Mouse (Mus musculus): ENCODE data around the gene Tns1. TPM values are rescaled to one million over a fixed set of nuclear protein-coding genes. Genes with fewer than 3 reads are reported as not detected.

The Tns1 gene
- total and polyA plus RNA-seq, 3 experiments = 0.40 to 3.6 (median 0.89) TPM

GRCm38 (mm10) chr1:74030901-74031360, 93.3 kb downstream of the Tns1 start:
- H3K9me3 ChIP-seq (replicated peaks; ENCODE audit: low read length) = no peaks in the 10 kb centered on the region
- H3K27me3 ChIP-seq (replicated peaks) = peaks cover 11% of the 10 kb centered on the region
- H3K27ac ChIP-seq (ENCODE audit: insufficient read depth, low read depth) = no peak overlapping the region
- dilution Hi-C loops (cut with MboI; ENCODE audit: extremely low pct_ligation_motif_present, extremely low pct_unique_long_range_greater_than_20kb, low sequenced_read_pairs) = no loop called here
- H3K79me2 ChIP-seq (replicated peaks; ENCODE audit: control insufficient read depth, extremely low read depth, insufficient read depth, poor library complexity, severe bottlenecking) = no peaks in the 10 kb centered on the region
- H3K9ac ChIP-seq (ENCODE audit: insufficient read depth, low read depth) = no peak overlapping the region
- TF ChIP-seq NELFE (IDR thresholded peaks at IDR 0.05; ENCODE audit: low read depth, low read length) (no peak), CHD1 (IDR thresholded peaks at IDR 0.05; ENCODE audit: low read depth, low read length) (no peak), UBTF (IDR thresholded peaks at IDR 0.05; ENCODE audit: low read depth, low read length) (no peak), SIN3A (IDR thresholded peaks at IDR 0.05; ENCODE audit: low read length) (no peak), POLR2A (IDR thresholded peaks at IDR 0.05; ENCODE audit: low read depth, low read length) (no peak), MAZ (IDR thresholded peaks at IDR 0.05; ENCODE audit: low read depth, low read length) (no peak), RAD21 (IDR thresholded peaks at IDR 0.05; ENCODE audit: low read depth, low read length) (no peak), TCF12 (IDR thresholded peaks at IDR 0.05; ENCODE audit: low read depth, low read length) (no peak), POLR2AphosphoS2 (IDR thresholded peaks at IDR 0.05; ENCODE audit: low read depth, low read length) (no peak), CTCF (conservative IDR thresholded peaks at IDR 0.05 in 1 of 2, IDR thresholded peaks at IDR 0.05 in 1 of 2; ENCODE audit: low read depth in 2 of 2, low read length in 2 of 2) (no peak), IRF4 (IDR thresholded peaks at IDR 0.05; ENCODE audit: low read depth, low read length) (no peak), USF2 (conservative IDR thresholded peaks at IDR 0.05; ENCODE audit: low read depth, low read length) (no peak), JUN (IDR thresholded peaks at IDR 0.05; ENCODE audit: insufficient read depth, low read depth, low read length) (no peak), ZNF384 (IDR thresholded peaks at IDR 0.05; ENCODE audit: low read depth, low read length) (no peak), ZMIZ1 (IDR thresholded peaks at IDR 0.05; ENCODE audit: low read depth, low read length) (no peak)
- H3K4me1 ChIP-seq (ENCODE audit: control insufficient read depth in 1 of 2, insufficient read depth in 2 of 2) = peaks cover 0 to 7% of the 10 kb centered on the region in 2 experiments; a peak in 2 of 4 replicates
- no peaks in the 10 kb centered on the region for H3K36me3 ChIP-seq (replicated peaks in 1 of 2; ENCODE audit: control insufficient read depth in 1 of 2, insufficient read depth in 1 of 2, low read length in 1 of 2)
- DNase-seq (ENCODE audit: extremely low read depth) = no peak
- in situ Hi-C loops (cut with MboI; ENCODE audit: low pct_ligation_motif_present, low pct_unique_long_range_greater_than_20kb, low sequenced_read_pairs) = no loop called here
- no peak overlapping the region for H3K4me2 ChIP-seq (ENCODE audit: insufficient read depth, low read depth, poor library complexity, severe bottlenecking)
- H3K4me3 ChIP-seq (replicated peaks in 1 of 3; ENCODE audit: low read depth in 2 of 3, low read length in 2 of 3, poor library complexity in 1 of 3) = no peak overlapping the region

GRCm38 (mm10) chr1:74030285-74030684, 94.0 kb downstream of the Tns1 start:
- no peaks in the 10 kb centered on the region for H3K36me3 ChIP-seq (replicated peaks in 1 of 2; ENCODE audit: control insufficient read depth in 1 of 2, insufficient read depth in 1 of 2, low read length in 1 of 2)
- no peak overlapping the region for H3K4me2 ChIP-seq (ENCODE audit: insufficient read depth, low read depth, poor library complexity, severe bottlenecking)
- peaks cover 9% of the 10 kb centered on the region for H3K27me3 ChIP-seq (replicated peaks)
- peaks cover 0 to 11% of the 10 kb centered on the region in 2 experiments; a peak in 2 of 4 replicates for H3K4me1 ChIP-seq (ENCODE audit: control insufficient read depth in 1 of 2, insufficient read depth in 2 of 2)
- dilution Hi-C loops (cut with MboI; ENCODE audit: extremely low pct_ligation_motif_present, extremely low pct_unique_long_range_greater_than_20kb, low sequenced_read_pairs) = no loop called here
- DNase-seq (ENCODE audit: extremely low read depth) = no peak
- H3K79me2 ChIP-seq (replicated peaks; ENCODE audit: control insufficient read depth, extremely low read depth, insufficient read depth, poor library complexity, severe bottlenecking) = no peaks in the 10 kb centered on the region
- H3K9ac ChIP-seq (ENCODE audit: insufficient read depth, low read depth) = no peak overlapping the region
- no peak overlapping the region for H3K4me3 ChIP-seq (replicated peaks in 1 of 3; ENCODE audit: low read depth in 2 of 3, low read length in 2 of 3, poor library complexity in 1 of 3)
- in situ Hi-C loops (cut with MboI; ENCODE audit: low pct_ligation_motif_present, low pct_unique_long_range_greater_than_20kb, low sequenced_read_pairs) = no loop called here
- no peaks in the 10 kb centered on the region for H3K9me3 ChIP-seq (replicated peaks; ENCODE audit: low read length)
- TF ChIP-seq CHD2 (IDR thresholded peaks at IDR 0.05; ENCODE audit: low read length) = no peak
- no peak for TF ChIP-seq RAD21 (IDR thresholded peaks at IDR 0.05; ENCODE audit: low read depth, low read length)
- TF ChIP-seq GABPA (IDR thresholded peaks at IDR 0.05; ENCODE audit: insufficient replicate concordance, low read depth, low read length) = no peak
- TF ChIP-seq NELFE (IDR thresholded peaks at IDR 0.05; ENCODE audit: low read depth, low read length) = no peak
- no peak for TF ChIP-seq UBTF (IDR thresholded peaks at IDR 0.05; ENCODE audit: low read depth, low read length)
- TF ChIP-seq HCFC1 (IDR thresholded peaks at IDR 0.05; ENCODE audit: low read depth, low read length) = no peak
- TF ChIP-seq ELF1 (IDR thresholded peaks at IDR 0.05; ENCODE audit: low read depth, low read length) = no peak
- no peak for TF ChIP-seq BHLHE40 (IDR thresholded peaks at IDR 0.05; ENCODE audit: low read depth, low read length)
- TF ChIP-seq IRF4 (IDR thresholded peaks at IDR 0.05; ENCODE audit: low read depth, low read length) = no peak
- no peak for TF ChIP-seq MYC (IDR thresholded peaks at IDR 0.05; ENCODE audit: low read depth, low read length)
- TF ChIP-seq CHD1 (IDR thresholded peaks at IDR 0.05; ENCODE audit: low read depth, low read length) = no peak
- no peak for TF ChIP-seq USF2 (conservative IDR thresholded peaks at IDR 0.05; ENCODE audit: low read depth, low read length)
- no peak for TF ChIP-seq E2F4 (IDR thresholded peaks at IDR 0.05; ENCODE audit: insufficient replicate concordance, low read depth, low read length)
- TF ChIP-seq MXI1 (IDR thresholded peaks at IDR 0.05; ENCODE audit: low read depth, low read length) = no peak
- TF ChIP-seq PAX5 (IDR thresholded peaks at IDR 0.05; ENCODE audit: low read length) = no peak
- no peak for TF ChIP-seq SIN3A (IDR thresholded peaks at IDR 0.05; ENCODE audit: low read length)
- no peak for TF ChIP-seq JUN (IDR thresholded peaks at IDR 0.05; ENCODE audit: insufficient read depth, low read depth, low read length)
- no peak for TF ChIP-seq SMC3 (IDR thresholded peaks at IDR 0.05; ENCODE audit: low read depth, low read length)
- TF ChIP-seq RCOR1 (conservative IDR thresholded peaks at IDR 0.05; ENCODE audit: low read depth, low read length) = no peak
- no peak for TF ChIP-seq MAX (IDR thresholded peaks at IDR 0.05; ENCODE audit: low read length)
- no peak overlapping the region for H3K27ac ChIP-seq (ENCODE audit: insufficient read depth, low read depth)

All from CH12.LX (cell line).